Mouse (Mus musculus) embryonic stem cell, embryonic (primary cell): ENCODE measurements around the gene Zmat1.
"Not testable (repeated sequence)": the region's sequence is repeated elsewhere in the genome, so short reads cannot be mapped to it uniquely, and the experiment has no call there.

Experiments
- CTCF ChIA-PET, 4 experiments: fragments of 300-600 bp in 2 of 4; fragments of 350-600 bp in 2 of 4; sonication (Branson Sonifier 250); formaldehyde crosslinking; loops; one replicate each; lab custom pipeline; 2022; ENCODE audit warnings: inconsistent platforms in 2 of 4; lab: Charles Lee
- POLR2A ChIA-PET, 4 experiments: fragments of 300-600 bp in 2 of 4; fragments of 350-600 bp in 2 of 4; sonication (Branson Sonifier 250); formaldehyde crosslinking; loops; one replicate each; lab custom pipeline; 2022; ENCODE audit warnings: antibody characterized with exemption in 4 of 4, inconsistent platforms in 1 of 4; lab: Charles Lee

Gene Zmat1

GRCm38 (mm10) chrX:135008720-135009470 is at the start of gene Zmat1:
Gene Zmat1 (minus strand): TSS chrX:135009209.
- POLR2A ChIA-PET = interaction anchor here in 3 of 4 experiments (0.5 to 2.1 kb wide), 28 partner anchors 14 to 1320 kb away, joined by 3 to 11 read pairs (median 4); partner anchors contain the start of genes Armcx1 (in 3 of the 3), Rpl36a (in 3 of the 3), Gla (in 2 of the 3) and Hnrnph2 (in 2 of the 3)
- CTCF ChIA-PET = interaction anchor here in 1 of 4 experiments (1.0 kb wide), 1 partner anchor 423 kb away, joined by 3 read pairs; the partner anchor contains the start of gene Rpl36a

- CTCF ChIA-PET = interaction anchor here in 1 of 4 experiments (0.7 kb wide), 1 partner anchor 178 kb away, joined by 4 read pairs; no protein-coding TSS in a partner anchor
- POLR2A ChIA-PET = not testable (repeated sequence)
Observed at GRCm38 (mm10) chrX:135053939-135054338, 44.9 kb upstream of the Zmat1 start.

GRCm38 (mm10) chrX:135035962-135036375 is 27.0 kb upstream of the Zmat1 start:
- CTCF ChIA-PET = interaction anchor here in 1 of 4 experiments (1.0 kb wide), 1 partner anchor 10 kb away, joined by 3 read pairs; no protein-coding TSS in a partner anchor
- POLR2A ChIA-PET = interaction anchor here in 3 of 4 experiments (0.9 to 2.4 kb wide), 5 partner anchors 27 to 317 kb away, joined by 3 to 10 read pairs (median 4); partner anchors contain the start of gene Zmat1 (in 2 of the 3)

GRCm38 (mm10) chrX:135025135-135025534 is 16.1 kb upstream of the Zmat1 start:
- POLR2A ChIA-PET = interaction anchor here in 1 of 4 experiments (0.7 to 1.0 kb wide), 2 partner anchors 16 to 307 kb away, joined by 3 to 5 read pairs; partner anchors contain the start of gene Zmat1

GRCm38 (mm10) chrX:135011381-135011780 is 2.4 kb upstream of the Zmat1 start:
- ChIA-PET POLR2A (interaction anchor here in 1 of 4 experiments (0.9 kb wide), 1 partner anchor 16 kb away, joined by 6 read pairs; no protein-coding TSS in a partner anchor), CTCF (interaction anchor here in 1 of 4 experiments (0.6 kb wide), 1 partner anchor 246 kb away, joined by 3 read pairs; no protein-coding TSS in a partner anchor)

More at GRCm38 (mm10) chrX:135025135-135025534, 16.1 kb upstream of the Zmat1 start:
- CTCF ChIA-PET = no interaction called here

GRCm38 (mm10) chrX:135009471-135009815 is 434 bp upstream of the Zmat1 start:
- POLR2A ChIA-PET = interaction anchor here in 3 of 4 experiments (0.5 to 2.1 kb wide), 17 partner anchors 26 to 1320 kb away, joined by 3 to 11 read pairs (median 5); partner anchors contain the start of genes Armcx1 (in 3 of the 3), Rpl36a (in 3 of the 3), Gla (in 1 of the 3) and Hnrnph2 (in 1 of the 3)
- CTCF ChIA-PET = interaction anchor here in 1 of 4 experiments (1.0 kb wide), 1 partner anchor 424 kb away, joined by 3 read pairs; the partner anchor contains the start of gene Rpl36a

- POLR2A ChIA-PET = interaction anchor here in 3 of 4 experiments (0.5 to 2.1 kb wide), 21 partner anchors 15 to 897 kb away, joined by 3 to 11 read pairs (median 4); partner anchors contain the start of genes Rpl36a (in 3 of the 3), Armcx1 (in 2 of the 3), Gla (in 2 of the 3) and Hnrnph2 (in 2 of the 3)
- CTCF ChIA-PET = no interaction called here
Observed at GRCm38 (mm10) chrX:135008021-135008420, 988 bp downstream of the Zmat1 start.

- ChIA-PET POLR2A (no interaction called here), CTCF (interaction anchor here in 1 of 4 experiments (0.6 kb wide), 1 partner anchor 911 kb away, joined by 3 read pairs; no protein-coding TSS in a partner anchor)
Observed at GRCm38 (mm10) chrX:134964546-134964945, 44.5 kb downstream of the Zmat1 start, which contains the start of gene Nxf2. Gene Nxf2 (minus strand): TSS chrX:134964754.

- ChIA-PET POLR2A (interaction anchor here in 2 of 4 experiments (0.5 to 1.4 kb wide), 3 partner anchors 45 to 422 kb away, joined by 3 to 8 read pairs (median 4); partner anchors contain the start of genes Zmat1 (in 2 of the 2) and Timm8a1 (in 1 of the 2)), CTCF (interaction anchor here in 1 of 4 experiments (0.6 kb wide), 1 partner anchor 910 kb away, joined by 3 read pairs; no protein-coding TSS in a partner anchor)
Observed at GRCm38 (mm10) chrX:134963305-134964094, 45.5 kb downstream of the Zmat1 start.

- CTCF ChIA-PET = interaction anchor here in 2 of 4 experiments (1.0 kb wide), 2 partner anchors 11 to 184 kb away, joined by 3 read pairs; no protein-coding TSS in a partner anchor
- POLR2A ChIA-PET = no interaction called here
Observed at GRCm38 (mm10) chrX:134930361-134930760, 78.6 kb downstream of the Zmat1 start.

GRCm38 (mm10) chrX:134929927-134930326 is 79.1 kb downstream of the Zmat1 start:
- POLR2A ChIA-PET = no interaction called here
- CTCF ChIA-PET = interaction anchor here in 2 of 4 experiments (1.0 kb wide), 2 partner anchors 11 to 183 kb away, joined by 3 read pairs; no protein-coding TSS in a partner anchor

- CTCF ChIA-PET = interaction anchor here in 2 of 4 experiments (0.7 kb wide), 2 partner anchors 20 to 684 kb away, joined by 3 to 4 read pairs; no protein-coding TSS in a partner anchor
- POLR2A ChIA-PET = no interaction called here
Observed at GRCm38 (mm10) chrX:134925058-134925457, 84.0 kb downstream of the Zmat1 start.

- ChIA-PET CTCF (no interaction called here), POLR2A (interaction anchor here in 1 of 4 experiments (1.2 kb wide), 1 partner anchor 338 kb away, joined by 4 read pairs; the partner anchor contains the start of gene Rpl36a)
Observed at GRCm38 (mm10) chrX:134923675-134924424, 85.2 kb downstream of the Zmat1 start.
